Mouse (Mus musculus): ENCODE data around the gene Zcwpw1. TPM values are rescaled to one million over a fixed set of nuclear protein-coding genes. Genes with fewer than 3 reads are reported as not detected.
A peak's percentile ranks its signal among the peaks of the same experiment; 100 is the strongest.

The Zcwpw1 gene
- polyA plus RNA-seq, 1 experiment, result 6.1 TPM

GRCm38 (mm10) chr5:137791553-137791952, 4.0 kb downstream of the Zcwpw1 start:
- TF ChIP-seq CTCF (IDR thresholded peaks at IDR 0.05; ENCODE audit: low read depth, low read length), result no peak
- TF ChIP-seq POLR2A (IDR thresholded peaks at IDR 0.05; ENCODE audit: borderline replicate concordance, low read depth, low read length), result no peak
- no peak overlapping the region for H3K4me3 ChIP-seq (ENCODE audit: insufficient read depth, low read length)
- peaks cover 6% of the 10 kb centered on the region for H3K4me1 ChIP-seq (ENCODE audit: control insufficient read depth, insufficient read depth, low read length)
- H3K27ac ChIP-seq (ENCODE audit: insufficient read depth, low read depth, low read length), result no peak overlapping the region

GRCm38 (mm10) chr5:137796606-137797005, 9.0 kb downstream of the Zcwpw1 start:
- peaks cover 8% of the 10 kb centered on the region for H3K4me1 ChIP-seq (ENCODE audit: control insufficient read depth, insufficient read depth, low read length)
- no peak overlapping the region for H3K27ac ChIP-seq (ENCODE audit: insufficient read depth, low read depth, low read length)
- H3K4me3 ChIP-seq (ENCODE audit: insufficient read depth, low read length), result no peak overlapping the region
- TF ChIP-seq POLR2A (IDR thresholded peaks at IDR 0.05; ENCODE audit: borderline replicate concordance, low read depth, low read length) (no peak), CTCF (IDR thresholded peaks at IDR 0.05; ENCODE audit: low read depth, low read length) (no peak)

- peaks cover 10% of the 10 kb centered on the region for H3K4me1 ChIP-seq (ENCODE audit: control insufficient read depth, insufficient read depth, low read length)
- H3K27ac ChIP-seq (ENCODE audit: insufficient read depth, low read depth, low read length), result no peak overlapping the region
- no peak for TF ChIP-seq POLR2A (IDR thresholded peaks at IDR 0.05; ENCODE audit: borderline replicate concordance, low read depth, low read length)
- no peak overlapping the region for H3K4me3 ChIP-seq (ENCODE audit: insufficient read depth, low read length)
Measured at GRCm38 (mm10) chr5:137800917-137801316, 13.3 kb downstream of the Zcwpw1 start.

- no peak for TF ChIP-seq POLR2A (IDR thresholded peaks at IDR 0.05; ENCODE audit: borderline replicate concordance, low read depth, low read length)
- no peak for TF ChIP-seq CTCF (IDR thresholded peaks at IDR 0.05; ENCODE audit: low read depth, low read length)
- no peak overlapping the region for H3K27ac ChIP-seq (ENCODE audit: insufficient read depth, low read depth, low read length)
- no peak overlapping the region for H3K4me3 ChIP-seq (ENCODE audit: insufficient read depth, low read length)
- 0 out of 2 replicates have a peak, but pooled peaks cover 4% of the 10 kb centered on the region for H3K4me1 ChIP-seq (ENCODE audit: control insufficient read depth, insufficient read depth, low read length)
Measured at GRCm38 (mm10) chr5:137806158-137806557, 18.6 kb downstream of the Zcwpw1 start.

- Histone ChIP-seq H3K27ac (ENCODE audit: insufficient read depth, low read depth, low read length) (no peak overlapping the region), H3K4me1 (ENCODE audit: control insufficient read depth, insufficient read depth, low read length) (0 out of 2 replicates have a peak, but pooled peaks cover 4% of the 10 kb centered on the region), H3K4me3 (ENCODE audit: insufficient read depth, low read length) (no peak overlapping the region)
- TF ChIP-seq CTCF (IDR thresholded peaks at IDR 0.05; ENCODE audit: low read depth, low read length) (no peak), POLR2A (IDR thresholded peaks at IDR 0.05; ENCODE audit: borderline replicate concordance, low read depth, low read length) (no peak)
Measured at GRCm38 (mm10) chr5:137808316-137808715, 20.7 kb downstream of the Zcwpw1 start.

GRCm38 (mm10) chr5:137817466-137818222, 30.0 kb downstream of the Zcwpw1 start:
- no peak overlapping the region for H3K4me3 ChIP-seq (ENCODE audit: insufficient read depth, low read length)
- H3K4me1 ChIP-seq (ENCODE audit: control insufficient read depth, insufficient read depth, low read length), result peaks cover 34% of the 10 kb centered on the region
- TF ChIP-seq POLR2A (IDR thresholded peaks at IDR 0.05; ENCODE audit: borderline replicate concordance, low read depth, low read length) (no peak), CTCF (IDR thresholded peaks at IDR 0.05; ENCODE audit: low read depth, low read length) (no peak)
- H3K27ac ChIP-seq (ENCODE audit: insufficient read depth, low read depth, low read length), result 0 out of 2 replicates have a peak overlapping the region, but pooled peaks have one; percentile 11

GRCm38 (mm10) chr5:137822126-137822525, 34.5 kb downstream of the Zcwpw1 start:
- Histone ChIP-seq H3K27ac (ENCODE audit: insufficient read depth, low read depth, low read length) (no peak overlapping the region), H3K4me1 (ENCODE audit: control insufficient read depth, insufficient read depth, low read length) (peaks cover 67% of the 10 kb centered on the region), H3K4me3 (ENCODE audit: insufficient read depth, low read length) (no peak overlapping the region)
- no peak for TF ChIP-seq CTCF (IDR thresholded peaks at IDR 0.05; ENCODE audit: low read depth, low read length)

GRCm38 (mm10) chr5:137822602-137823001, 35.0 kb downstream of the Zcwpw1 start:
- Histone ChIP-seq H3K27ac (ENCODE audit: insufficient read depth, low read depth, low read length) (no peak overlapping the region), H3K4me3 (ENCODE audit: insufficient read depth, low read length) (no peak overlapping the region), H3K4me1 (ENCODE audit: control insufficient read depth, insufficient read depth, low read length) (peaks cover 65% of the 10 kb centered on the region)
- TF ChIP-seq POLR2A (IDR thresholded peaks at IDR 0.05; ENCODE audit: borderline replicate concordance, low read depth, low read length), result no peak
- TF ChIP-seq CTCF (IDR thresholded peaks at IDR 0.05; ENCODE audit: low read depth, low read length), result no peak

- Histone ChIP-seq H3K4me3 (ENCODE audit: insufficient read depth, low read length) (no peak overlapping the region), H3K27ac (ENCODE audit: insufficient read depth, low read depth, low read length) (peak overlapping the region; percentile 61), H3K4me1 (ENCODE audit: control insufficient read depth, insufficient read depth, low read length) (peaks cover 65% of the 10 kb centered on the region)
- no peak for TF ChIP-seq POLR2A (IDR thresholded peaks at IDR 0.05; ENCODE audit: borderline replicate concordance, low read depth, low read length)
- no peak for TF ChIP-seq CTCF (IDR thresholded peaks at IDR 0.05; ENCODE audit: low read depth, low read length)
Measured at GRCm38 (mm10) chr5:137823455-137824045, 36.0 kb downstream of the Zcwpw1 start.

GRCm38 (mm10) chr5:137825030-137825429, 37.4 kb downstream of the Zcwpw1 start:
- H3K27ac ChIP-seq (ENCODE audit: insufficient read depth, low read depth, low read length), result peak overlapping the region; percentile 46
- H3K4me1 ChIP-seq (ENCODE audit: control insufficient read depth, insufficient read depth, low read length), result peaks cover 73% of the 10 kb centered on the region
- no peak overlapping the region for H3K4me3 ChIP-seq (ENCODE audit: insufficient read depth, low read length)
- TF ChIP-seq POLR2A (IDR thresholded peaks at IDR 0.05; ENCODE audit: borderline replicate concordance, low read depth, low read length) (no peak), CTCF (IDR thresholded peaks at IDR 0.05; ENCODE audit: low read depth, low read length) (no peak)
